Mouse (Mus musculus): ENCODE measurements around the gene 4930518I15Rik. TPM values are rescaled to one million over a fixed set of nuclear protein-coding genes. Genes with fewer than 3 reads are reported as not detected.

Gene 4930518I15Rik
- polyA plus RNA-seq, 1 experiment = 1.1 TPM

GRCm38 (mm10) chr2:156898374-156898773, 40.6 kb upstream of the 4930518I15Rik start:
- H3K27me3 ChIP-seq (ENCODE audit: control insufficient read depth, insufficient read depth, low read length) = no peaks in the 10 kb centered on the region
- H3K36me3 ChIP-seq (ENCODE audit: control insufficient read depth, insufficient read depth, low read length) = no peaks in the 10 kb centered on the region
- H3K27ac ChIP-seq (ENCODE audit: control insufficient read depth, insufficient read depth, low read depth, low read length) = no peak overlapping the region
- no peak overlapping the region for H3K4me3 ChIP-seq (ENCODE audit: control insufficient read depth, low read depth, low read length)
- H3K4me1 ChIP-seq (ENCODE audit: control insufficient read depth, insufficient read depth, low read length) = no peaks in the 10 kb centered on the region
- no peak for TF ChIP-seq CTCF (IDR thresholded peaks at IDR 0.05; ENCODE audit: control insufficient read depth, insufficient read depth, insufficient replicate concordance, low read depth, low read length)
- no peak for TF ChIP-seq POLR2A (IDR thresholded peaks at IDR 0.05; ENCODE audit: control insufficient read depth, low read depth, low read length)

GRCm38 (mm10) chr2:156897034-156897433, 39.3 kb upstream of the 4930518I15Rik start:
- H3K36me3 ChIP-seq (ENCODE audit: control insufficient read depth, insufficient read depth, low read length) = no peaks in the 10 kb centered on the region
- H3K27ac ChIP-seq (ENCODE audit: control insufficient read depth, insufficient read depth, low read depth, low read length) = no peak overlapping the region
- no peaks in the 10 kb centered on the region for H3K27me3 ChIP-seq (ENCODE audit: control insufficient read depth, insufficient read depth, low read length)
- no peaks in the 10 kb centered on the region for H3K4me1 ChIP-seq (ENCODE audit: control insufficient read depth, insufficient read depth, low read length)
- TF ChIP-seq POLR2A (IDR thresholded peaks at IDR 0.05; ENCODE audit: control insufficient read depth, low read depth, low read length) (no peak), CTCF (IDR thresholded peaks at IDR 0.05; ENCODE audit: control insufficient read depth, insufficient read depth, insufficient replicate concordance, low read depth, low read length) (no peak)
- H3K4me3 ChIP-seq (ENCODE audit: control insufficient read depth, low read depth, low read length) = no peak overlapping the region

- Histone ChIP-seq H3K4me3 (ENCODE audit: control insufficient read depth, low read depth, low read length) (no peak overlapping the region), H3K27me3 (ENCODE audit: control insufficient read depth, insufficient read depth, low read length) (no peaks in the 10 kb centered on the region), H3K27ac (ENCODE audit: control insufficient read depth, insufficient read depth, low read depth, low read length) (no peak overlapping the region), H3K4me1 (ENCODE audit: control insufficient read depth, insufficient read depth, low read length) (no peaks in the 10 kb centered on the region), H3K36me3 (ENCODE audit: control insufficient read depth, insufficient read depth, low read length) (no peaks in the 10 kb centered on the region)
- TF ChIP-seq POLR2A (IDR thresholded peaks at IDR 0.05; ENCODE audit: control insufficient read depth, low read depth, low read length) = no peak
- TF ChIP-seq CTCF (IDR thresholded peaks at IDR 0.05; ENCODE audit: control insufficient read depth, insufficient read depth, insufficient replicate concordance, low read depth, low read length) = no peak
These were observed 38.7 kb upstream of the 4930518I15Rik start for GRCm38 (mm10) chr2:156896384-156896914.

- TF ChIP-seq CTCF (IDR thresholded peaks at IDR 0.05; ENCODE audit: control insufficient read depth, insufficient read depth, insufficient replicate concordance, low read depth, low read length) (no peak), POLR2A (IDR thresholded peaks at IDR 0.05; ENCODE audit: control insufficient read depth, low read depth, low read length) (no peak)
- Histone ChIP-seq H3K36me3 (ENCODE audit: control insufficient read depth, insufficient read depth, low read length) (no peaks in the 10 kb centered on the region), H3K4me3 (ENCODE audit: control insufficient read depth, low read depth, low read length) (no peak overlapping the region), H3K4me1 (ENCODE audit: control insufficient read depth, insufficient read depth, low read length) (no peaks in the 10 kb centered on the region), H3K27ac (ENCODE audit: control insufficient read depth, insufficient read depth, low read depth, low read length) (no peak overlapping the region), H3K27me3 (ENCODE audit: control insufficient read depth, insufficient read depth, low read length) (no peaks in the 10 kb centered on the region)
These were observed 36.9 kb upstream of the 4930518I15Rik start for GRCm38 (mm10) chr2:156894496-156895265.

- no peak overlapping the region for H3K27ac ChIP-seq (ENCODE audit: control insufficient read depth, insufficient read depth, low read depth, low read length)
- H3K27me3 ChIP-seq (ENCODE audit: control insufficient read depth, insufficient read depth, low read length) = no peaks in the 10 kb centered on the region
- no peaks in the 10 kb centered on the region for H3K36me3 ChIP-seq (ENCODE audit: control insufficient read depth, insufficient read depth, low read length)
- TF ChIP-seq POLR2A (IDR thresholded peaks at IDR 0.05; ENCODE audit: control insufficient read depth, low read depth, low read length) = no peak
- no peak for TF ChIP-seq CTCF (IDR thresholded peaks at IDR 0.05; ENCODE audit: control insufficient read depth, insufficient read depth, insufficient replicate concordance, low read depth, low read length)
- H3K4me1 ChIP-seq (ENCODE audit: control insufficient read depth, insufficient read depth, low read length) = no peaks in the 10 kb centered on the region
- no peak overlapping the region for H3K4me3 ChIP-seq (ENCODE audit: control insufficient read depth, low read depth, low read length)
These were observed 35.1 kb upstream of the 4930518I15Rik start for GRCm38 (mm10) chr2:156892821-156893220.

- H3K36me3 ChIP-seq (ENCODE audit: control insufficient read depth, insufficient read depth, low read length) = no peaks in the 10 kb centered on the region
- TF ChIP-seq POLR2A (IDR thresholded peaks at IDR 0.05; ENCODE audit: control insufficient read depth, low read depth, low read length) = no peak
- no peak for TF ChIP-seq CTCF (IDR thresholded peaks at IDR 0.05; ENCODE audit: control insufficient read depth, insufficient read depth, insufficient replicate concordance, low read depth, low read length)
These were observed 34.5 kb upstream of the 4930518I15Rik start for GRCm38 (mm10) chr2:156892240-156892639.

GRCm38 (mm10) chr2:156888490-156888889, 30.7 kb upstream of the 4930518I15Rik start:
- H3K27ac ChIP-seq (ENCODE audit: control insufficient read depth, insufficient read depth, low read depth, low read length) = no peak overlapping the region
- no peaks in the 10 kb centered on the region for H3K27me3 ChIP-seq (ENCODE audit: control insufficient read depth, insufficient read depth, low read length)
- H3K4me3 ChIP-seq (ENCODE audit: control insufficient read depth, low read depth, low read length) = no peak overlapping the region
- no peaks in the 10 kb centered on the region for H3K36me3 ChIP-seq (ENCODE audit: control insufficient read depth, insufficient read depth, low read length)
- no peaks in the 10 kb centered on the region for H3K4me1 ChIP-seq (ENCODE audit: control insufficient read depth, insufficient read depth, low read length)
- TF ChIP-seq POLR2A (IDR thresholded peaks at IDR 0.05; ENCODE audit: control insufficient read depth, low read depth, low read length) = no peak
- TF ChIP-seq CTCF (IDR thresholded peaks at IDR 0.05; ENCODE audit: control insufficient read depth, insufficient read depth, insufficient replicate concordance, low read depth, low read length) = no peak

More at GRCm38 (mm10) chr2:156892240-156892639, 34.5 kb upstream of the 4930518I15Rik start:
- Histone ChIP-seq H3K27ac (ENCODE audit: control insufficient read depth, insufficient read depth, low read depth, low read length) (no peak overlapping the region), H3K4me1 (ENCODE audit: control insufficient read depth, insufficient read depth, low read length) (no peaks in the 10 kb centered on the region), H3K4me3 (ENCODE audit: control insufficient read depth, low read depth, low read length) (no peak overlapping the region), H3K27me3 (ENCODE audit: control insufficient read depth, insufficient read depth, low read length) (no peaks in the 10 kb centered on the region)

Measured in testis, adult 2 months (tissue).